18 mouse cellular contexts compared by ENCODE assay signal in the genomic region with DNA sequence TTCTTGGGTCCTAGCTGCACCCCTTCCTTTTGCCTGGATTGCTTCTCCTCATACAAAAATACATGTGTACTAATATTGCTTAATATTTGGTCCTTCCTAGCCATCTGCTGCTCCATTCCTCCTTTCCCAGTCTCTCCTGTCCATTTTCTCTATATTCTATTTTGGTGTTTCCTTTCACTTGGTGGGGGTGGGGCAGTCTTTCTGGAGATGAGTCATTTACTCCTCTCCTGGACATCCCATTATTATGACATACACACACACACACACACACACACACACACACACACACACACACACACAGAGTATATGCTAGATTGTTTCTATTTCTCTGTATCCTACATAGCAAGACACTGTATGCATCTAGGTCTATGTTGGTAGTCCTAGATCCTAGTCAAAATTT.
DNase-seq lines count a peak whose midpoint lies in the region; ATAC-seq and TF ChIP-seq lines count a peak whose summit lies in the region.
"Had no signal": no experiment of that assay in that cellular context is flagged by ENCODE, and none has a peak within 500 bp of the region (broad histone marks: within the 10 kb centered on the region; RNA-seq: fewer than 3 reads in every experiment).

No protein-coding gene starts in this region.

- in situ Hi-C loops in CH12.LX (cut with MboI; ENCODE audit: low pct_ligation_motif_present, low pct_unique_long_range_greater_than_20kb, low sequenced_read_pairs), result no loop called here

- H3K9ac ChIP-seq in hindbrain, embryonic 16.5 days (ENCODE audit: low read depth, low read length), result no peak overlapping the region
- H3K9ac ChIP-seq in hindbrain, embryonic 12.5 days, result no peak overlapping the region
- no peak overlapping the region for H3K9ac ChIP-seq in CH12.LX (ENCODE audit: insufficient read depth, low read depth)
- H3K9ac ChIP-seq in liver, postnatal 0 days (replicated peaks), result no peak overlapping the region
- H3K9ac ChIP-seq: intestine, embryonic 15.5 days; liver, embryonic 15.5 days had no signal

- ATAC-seq in hindbrain, embryonic 16.5 days, result no peak
- no peak for ATAC-seq in hindbrain, embryonic 12.5 days (ENCODE audit: low FRiP score)
- no peak for ATAC-seq in liver, postnatal 0 days
- ATAC-seq: CD4-positive, CD25-positive, alpha-beta regulatory T cell, adult 4 months; intestine, embryonic 15.5 days had no signal

- H3K4me3 ChIP-seq in hindbrain, embryonic 16.5 days (ENCODE audit: low read length), result no peak overlapping the region
- no peak overlapping the region for H3K4me3 ChIP-seq in hindbrain, embryonic 12.5 days
- H3K4me3 ChIP-seq in CH12.LX (replicated peaks in 1 of 3; ENCODE audit: low read depth in 2 of 3, low read length in 2 of 3, poor library complexity in 1 of 3) (no peak overlapping the region), macrophage (ENCODE audit: inconsistent target) (no peak overlapping the region)
- H3K4me3 ChIP-seq in kidney, adult 2 months (ENCODE audit: insufficient read depth, low read depth, low read length), result no peak overlapping the region
- no peak overlapping the region for H3K4me3 ChIP-seq in liver, postnatal 0 days (ENCODE audit: low read depth, low read length)
- H3K4me3 ChIP-seq: erythroblast, embryonic 14.5 days; heart, adult 2 months; intestine, embryonic 15.5 days; liver, embryonic 15.5 days; megakaryocyte, embryonic 14.5 days had no signal

- H3K27ac ChIP-seq in hindbrain, embryonic 16.5 days (ENCODE audit: low read depth, low read length), result peak overlapping the region; percentile 37; the same call in 1 of the 2 replicates
- H3K27ac ChIP-seq in hindbrain, embryonic 12.5 days, result no peak overlapping the region
- H3K27ac ChIP-seq in CH12.LX (ENCODE audit: insufficient read depth, low read depth) (no peak overlapping the region), macrophage (peak overlapping the region; percentile 48)
- H3K27ac ChIP-seq in kidney, adult 2 months (ENCODE audit: insufficient read depth, low read depth, low read length), result no peak overlapping the region
- H3K27ac ChIP-seq in liver, postnatal 0 days (ENCODE audit: low read depth), result no peak overlapping the region
- H3K27ac ChIP-seq: heart, adult 2 months; intestine, embryonic 15.5 days; liver, embryonic 15.5 days had no signal

- no peak for TF ChIP-seq RAD21 in CH12.LX (IDR thresholded peaks at IDR 0.05; ENCODE audit: low read depth, low read length)

- no peak for TF ChIP-seq CTCF in CH12.LX (conservative IDR thresholded peaks at IDR 0.05 in 1 of 2, IDR thresholded peaks at IDR 0.05 in 1 of 2; ENCODE audit: low read depth in 2 of 2, low read length in 2 of 2)
- TF ChIP-seq CTCF in kidney, adult 2 months (conservative IDR thresholded peaks at IDR 0.05; ENCODE audit: insufficient read depth, insufficient read length, low read depth, low read length), result no peak
- no peak for TF ChIP-seq CTCF in liver, postnatal 0 days (IDR thresholded peaks at IDR 0.05; ENCODE audit: low read depth)

- DNase-seq in CH12.LX (ENCODE audit: extremely low read depth) (no peak), adipocyte (ENCODE audit: low spot score) (peak; percentile 52)
- DNase-seq in kidney, adult 2 months, result no peak
- no peak for DNase-seq in liver, postnatal 0 days
- DNase-seq: gastrocnemius, postnatal 10 days; heart, adult 2 months; heart, postnatal 36 days; lung, postnatal 14 days; thymus, postnatal 14 days had no signal

- H3K9me3 ChIP-seq in hindbrain, embryonic 16.5 days (ENCODE audit: control insufficient read depth, low read length), result no peaks in the 10 kb centered on the region
- H3K9me3 ChIP-seq in hindbrain, embryonic 12.5 days (replicated peaks), result no peaks in the 10 kb centered on the region
- no peaks in the 10 kb centered on the region for H3K9me3 ChIP-seq in CH12.LX (replicated peaks; ENCODE audit: low read length)
- H3K9me3 ChIP-seq in liver, postnatal 0 days (ENCODE audit: low read length), result no peaks in the 10 kb centered on the region
- H3K9me3 ChIP-seq: intestine, embryonic 15.5 days; liver, embryonic 15.5 days; megakaryocyte, embryonic 14.5 days had no signal

- TF ChIP-seq POLR2A in CH12.LX (IDR thresholded peaks at IDR 0.05; ENCODE audit: low read depth, low read length), result no peak
- no peak for TF ChIP-seq POLR2A in kidney, adult 2 months (IDR thresholded peaks at IDR 0.05; ENCODE audit: low read depth, low read length)

- H3K4me1 ChIP-seq in hindbrain, embryonic 16.5 days (ENCODE audit: control insufficient read depth, insufficient read depth, low read depth, low read length), result no peaks in the 10 kb centered on the region; the same call in 1 of the 2 replicates
- peaks cover 12% of the 10 kb centered on the region for H3K4me1 ChIP-seq in hindbrain, embryonic 12.5 days
- peaks cover 8 to 18% of the 10 kb centered on the region in 2 experiments; a peak in 3 of 4 replicates for H3K4me1 ChIP-seq in CH12.LX (ENCODE audit: control insufficient read depth in 1 of 2, insufficient read depth in 2 of 2)
- H3K4me1 ChIP-seq in kidney, adult 2 months (ENCODE audit: control insufficient read depth, insufficient read depth, low read length), result peaks cover 8% of the 10 kb centered on the region
- H3K4me1 ChIP-seq in liver, postnatal 0 days (ENCODE audit: insufficient read depth), result no peaks in the 10 kb centered on the region; the same call in 1 of the 2 replicates
- H3K4me1 ChIP-seq: intestine, embryonic 15.5 days; liver, embryonic 15.5 days had no signal

- H3K36me3 ChIP-seq in hindbrain, embryonic 16.5 days (ENCODE audit: control insufficient read depth, insufficient read depth, low read length), result no peaks in the 10 kb centered on the region
- no peaks in the 10 kb centered on the region for H3K36me3 ChIP-seq in hindbrain, embryonic 12.5 days
- H3K36me3 ChIP-seq in CH12.LX (replicated peaks in 1 of 2; ENCODE audit: control insufficient read depth in 1 of 2, insufficient read depth in 1 of 2, low read length in 1 of 2), result no peaks in the 10 kb centered on the region
- no peaks in the 10 kb centered on the region for H3K36me3 ChIP-seq in macrophage (ENCODE audit: inconsistent target)
- H3K36me3 ChIP-seq in kidney, adult 2 months (ENCODE audit: control insufficient read depth, insufficient read depth, low read length), result no peaks in the 10 kb centered on the region
- no peaks in the 10 kb centered on the region for H3K36me3 ChIP-seq in liver, postnatal 0 days (replicated peaks; ENCODE audit: insufficient read depth, low read length)
- H3K36me3 ChIP-seq: G1E; intestine, embryonic 15.5 days; liver, embryonic 15.5 days had no signal

- dilution Hi-C loops in CH12.LX (cut with MboI; ENCODE audit: extremely low pct_ligation_motif_present, extremely low pct_unique_long_range_greater_than_20kb, low sequenced_read_pairs), result no loop called here

- H3K27me3 ChIP-seq in hindbrain, embryonic 16.5 days (replicated peaks; ENCODE audit: control insufficient read depth, insufficient read depth, low read length), result no peaks in the 10 kb centered on the region
- no peaks in the 10 kb centered on the region for H3K27me3 ChIP-seq in hindbrain, embryonic 12.5 days
- no peaks in the 10 kb centered on the region for H3K27me3 ChIP-seq in CH12.LX (replicated peaks)
- no peaks in the 10 kb centered on the region for H3K27me3 ChIP-seq in kidney, adult 2 months (replicated peaks; ENCODE audit: control insufficient read depth, insufficient read depth, low read length)
- H3K27me3 ChIP-seq in liver, postnatal 0 days (ENCODE audit: insufficient read depth, low read length), result no peaks in the 10 kb centered on the region
- H3K27me3 ChIP-seq: intestine, embryonic 15.5 days; liver, embryonic 15.5 days; megakaryocyte, embryonic 14.5 days had no signal

- no peak overlapping the region for H3K4me2 ChIP-seq in hindbrain, embryonic 16.5 days (ENCODE audit: low read length)
- no peak overlapping the region for H3K4me2 ChIP-seq in hindbrain, embryonic 12.5 days (replicated peaks)
- H3K4me2 ChIP-seq in CH12.LX (ENCODE audit: insufficient read depth, low read depth, poor library complexity, severe bottlenecking), result no peak overlapping the region; the same call in 1 of the 2 replicates
- H3K4me2 ChIP-seq in liver, postnatal 0 days (ENCODE audit: low read depth, low read length), result no peak overlapping the region
- H3K4me2 ChIP-seq: intestine, embryonic 15.5 days; liver, embryonic 15.5 days had no signal

- H3K79me2 ChIP-seq in CH12.LX (replicated peaks; ENCODE audit: control insufficient read depth, extremely low read depth, insufficient read depth, poor library complexity, severe bottlenecking), result no peaks in the 10 kb centered on the region
- H3K79me2 ChIP-seq in macrophage (ENCODE audit: inconsistent target), result no peaks in the 10 kb centered on the region

- TF ChIP-seq EP300 in CH12.LX (IDR thresholded peaks at IDR 0.05; ENCODE audit: low read length), result no peak
- TF ChIP-seq EP300 in liver, postnatal 0 days (IDR thresholded peaks at IDR 0.05; ENCODE audit: low read depth), result no peak

TF ChIP-seq in CH12.LX, 34 proteins besides CTCF, POLR2A, EP300 and RAD21:
- TF ChIP-seq IRF4 (IDR thresholded peaks at IDR 0.05; ENCODE audit: low read depth, low read length), result 0 out of 2 replicates have a peak, but pooled peaks have one; percentile 22
- no peak for TF ChIP-seq ETS1 (conservative IDR thresholded peaks at IDR 0.05; ENCODE audit: low read depth, low read length)

Comparison
In these comparisons a context has a peak if more than half of its experiments do, and no peak if none do; other contexts are left out.
1. H3K27ac ChIP-seq: peak in hindbrain, embryonic 16.5 days (single experiment) and macrophage (single experiment); none in hindbrain, embryonic 12.5 days (single experiment), CH12.LX (single experiment), kidney, adult 2 months (single experiment) and liver, postnatal 0 days (single experiment).